Mouse (Mus musculus) lung, postnatal 14 days (tissue): ENCODE results near the gene Gga1.
"Not testable (repeated sequence)": the region's sequence is repeated elsewhere in the genome, so short reads cannot be mapped to it uniquely, and the experiment has no call there.

ENCODE experiments used
- DNase-seq: peaks from one replicate; pipeline ENCODE4 v3.0.0; 2021

The Gga1 gene

GRCm38 (mm10) chr15:78845867-78846266 lies 31.1 kb upstream of the Gga1 start:
- peak; percentile 56 for DNase-seq

- DNase-seq, result no peak
Observed at GRCm38 (mm10) chr15:78846352-78846751, 30.6 kb upstream of the Gga1 start.

- DNase-seq, result not testable (repeated sequence)
Observed at GRCm38 (mm10) chr15:78846805-78847204, 30.2 kb upstream of the Gga1 start.

GRCm38 (mm10) chr15:78848467-78848866 lies 28.5 kb upstream of the Gga1 start:
- DNase-seq, result peak; percentile 94

- DNase-seq, result no peak
Observed at GRCm38 (mm10) chr15:78849485-78849884, 27.5 kb upstream of the Gga1 start.

GRCm38 (mm10) chr15:78850059-78850824 lies 26.7 kb upstream of the Gga1 start:
- DNase-seq, result no peak

- DNase-seq, result no peak
Observed at GRCm38 (mm10) chr15:78850944-78851343, 26.0 kb upstream of the Gga1 start.

GRCm38 (mm10) chr15:78851505-78852153 lies 25.4 kb upstream of the Gga1 start:
- peak; percentile 97 for DNase-seq

- no peak for DNase-seq
Observed at GRCm38 (mm10) chr15:78855303-78855965, 21.6 kb upstream of the Gga1 start, which contains the start of gene Lgals2. Lgals2 (minus strand) TSS chr15:78855529.

- peak; percentile 61 for DNase-seq
Observed at GRCm38 (mm10) chr15:78857009-78857408, 20.0 kb upstream of the Gga1 start.

GRCm38 (mm10) chr15:78859311-78859710 lies 17.7 kb upstream of the Gga1 start:
- no peak for DNase-seq

- peak; percentile 54 for DNase-seq
Observed at GRCm38 (mm10) chr15:78859714-78860113, 17.3 kb upstream of the Gga1 start.

GRCm38 (mm10) chr15:78862280-78862679 lies 14.7 kb upstream of the Gga1 start:
- no peak for DNase-seq

- no peak for DNase-seq
Observed at GRCm38 (mm10) chr15:78863154-78863553, 13.8 kb upstream of the Gga1 start.

- no peak for DNase-seq
Observed at GRCm38 (mm10) chr15:78863852-78864253, 13.1 kb upstream of the Gga1 start.

GRCm38 (mm10) chr15:78868398-78868797 lies 8.6 kb upstream of the Gga1 start:
- peak; percentile 69 for DNase-seq

GRCm38 (mm10) chr15:78868826-78869233 lies 8.2 kb upstream of the Gga1 start:
- DNase-seq, result no peak

- peak; percentile 65 for DNase-seq
Observed at GRCm38 (mm10) chr15:78869775-78870174, 7.2 kb upstream of the Gga1 start.

- DNase-seq, result no peak
Observed at GRCm38 (mm10) chr15:78872021-78872608, 4.9 kb upstream of the Gga1 start.

GRCm38 (mm10) chr15:78873803-78874435 lies 3.1 kb upstream of the Gga1 start:
- no peak for DNase-seq

- DNase-seq, result no peak
Observed at GRCm38 (mm10) chr15:78874989-78875388, 2.0 kb upstream of the Gga1 start.

GRCm38 (mm10) chr15:78875537-78875936 lies 1.5 kb upstream of the Gga1 start:
- DNase-seq, result no peak

- peak; percentile 85 for DNase-seq
Observed at GRCm38 (mm10) chr15:78876258-78876696, 713 bp upstream of the Gga1 start.
